Comparison of ENCODE assay signal across 14 mouse cellular contexts in genomic region chr2:128516694-128517093, GRCm38 (mm10).
DNase-seq lines count a peak whose midpoint lies in the region; ATAC-seq lines count a peak whose summit lies in the region.
"Had no signal": no experiment of that assay in that cellular context is flagged by ENCODE, and none has a peak within 500 bp of the region (broad histone marks: within the 10 kb centered on the region; RNA-seq: fewer than 3 reads in every experiment).

No protein-coding gene starts in this region.

- intact Hi-C loops in heart, postnatal 36 days (cut with DNase I), result no loop called here
- intact Hi-C loops in left cerebral cortex, postnatal 4 days (cut with DNase I), result no loop called here

- DNase-seq in heart, adult 11 months, result peak; percentile 87
- DNase-seq in heart, postnatal 36 days, result no peak
- DNase-seq in 3134 (ENCODE audit: extremely low read depth, insufficient read length, low spot score), result peak; percentile 12
- no peak for DNase-seq in left cerebral cortex, postnatal 4 days
- DNase-seq in retina, postnatal 1 day, result no peak
- DNase-seq: adrenal gland, adult 8-10 months; cerebellum, adult 11 months; cerebellum, adult 8-10 months; cerebellum, postnatal 14 days; gastrocnemius, postnatal 14 days had no signal

- peak; percentile 77 for ATAC-seq in CD4-positive, CD25-positive, alpha-beta regulatory T cell, adult 4 months
- ATAC-seq in inflammation-experienced regulatory T-cells, adult 6 months, result peak; percentile 38
- ATAC-seq: forebrain, embryonic 16.5 days; intestine, postnatal 0 days had no signal

Comparison
In these comparisons a context has a peak if more than half of its experiments do, and no peak if none do; other contexts are left out.
1. DNase-seq: peak in heart, adult 11 months (single experiment) and 3134 (single experiment); none in heart, postnatal 36 days (0 of 2), left cerebral cortex, postnatal 4 days (single experiment) and retina, postnatal 1 day (single experiment).